Mouse (Mus musculus) lung, postnatal 25 days (tissue): ENCODE measurements around the gene Ikzf3.
A peak's percentile ranks its signal among the peaks of the same experiment; 100 is the strongest.

Experiments used
- DNase-seq: peaks from one replicate; pipeline ENCODE4 v3.0.0; 2022; ENCODE audit warnings: low spot score

Ikzf3 gene

GRCm38 (mm10) chr11:98446562-98447474 lies 99.0 kb downstream of the Ikzf3 start:
- peak; percentile 82 for DNase-seq

- no peak for DNase-seq
Measured at GRCm38 (mm10) chr11:98446213-98446561, 99.6 kb downstream of the Ikzf3 start, which contains the start of gene Grb7. TSS of gene Grb7 (plus strand) at chr11:98446394.

- DNase-seq, result no peak
Measured at GRCm38 (mm10) chr11:98445679-98446078, 100.2 kb downstream of the Ikzf3 start.

GRCm38 (mm10) chr11:98445238-98445637 lies 100.6 kb downstream of the Ikzf3 start:
- DNase-seq, result no peak

- no peak for DNase-seq
Measured at GRCm38 (mm10) chr11:98443688-98444087, 102.1 kb downstream of the Ikzf3 start.

- peak; percentile 94 for DNase-seq
Measured at GRCm38 (mm10) chr11:98438331-98439158, 107.3 kb downstream of the Ikzf3 start, which contains the start of gene Mien1. TSS of gene Mien1 (minus strand) at chr11:98438991.

- no peak for DNase-seq
Measured at GRCm38 (mm10) chr11:98437441-98437840, 108.4 kb downstream of the Ikzf3 start.

- no peak for DNase-seq
Measured at GRCm38 (mm10) chr11:98435723-98436122, 110.1 kb downstream of the Ikzf3 start.

GRCm38 (mm10) chr11:98431743-98432502 lies 113.9 kb downstream of the Ikzf3 start:
- no peak for DNase-seq

- DNase-seq, result no peak
Measured at GRCm38 (mm10) chr11:98428436-98428835, 117.4 kb downstream of the Ikzf3 start.

GRCm38 (mm10) chr11:98426592-98426991 lies 119.2 kb downstream of the Ikzf3 start:
- DNase-seq, result no peak

GRCm38 (mm10) chr11:98418939-98419547 lies 126.8 kb downstream of the Ikzf3 start:
- DNase-seq, result peak; percentile 66

- DNase-seq, result no peak
Measured at GRCm38 (mm10) chr11:98418273-98418672, 127.6 kb downstream of the Ikzf3 start.

- no peak for DNase-seq
Measured at GRCm38 (mm10) chr11:98417074-98417473, 128.8 kb downstream of the Ikzf3 start.
